Mouse (Mus musculus): ENCODE results near the gene Akap9. TPM values are rescaled to one million over a fixed set of nuclear protein-coding genes. Genes with fewer than 3 reads are reported as not detected.
"Not testable (repeated sequence)": the region's sequence is repeated elsewhere in the genome, so short reads cannot be mapped to it uniquely, and the experiment has no call there.

Akap9 gene
- polyA plus RNA-seq, 1 experiment from 2014 or later: 130 TPM

- Histone ChIP-seq H3K9ac (ENCODE audit: low read length) (no peak overlapping the region), H3K4me1 (ENCODE audit: control insufficient read depth, insufficient read depth, low read length) (no peaks in the 10 kb centered on the region), H3K27me3 (ENCODE audit: control insufficient read depth, insufficient read depth, low read length) (no peaks in the 10 kb centered on the region), H3K4me3 (ENCODE audit: low read depth, low read length) (no peak overlapping the region), H3K9me3 (ENCODE audit: control insufficient read depth, low read length) (no peaks in the 10 kb centered on the region), H3K4me2 (ENCODE audit: low read depth, severe bottlenecking) (no peak overlapping the region), H3K27ac (replicated peaks; ENCODE audit: low read depth, low read length) (no peak overlapping the region), H3K36me3 (ENCODE audit: control insufficient read depth, insufficient read depth, low read length) (no peaks in the 10 kb centered on the region; the same call in 1 of the 2 replicates)
- DNase-seq (ENCODE audit: low spot score): no peak
- 93% methylated on average over 2 of the region's 2 CpGs for WGBS
- ATAC-seq (ENCODE audit: insufficient number of reproducible peaks, low FRiP score, low TSS enrichment, low read depth): no peak
Observed at GRCm38 (mm10) chr5:3941240-3941639, 13.4 kb downstream of the Akap9 start.

- H3K27ac ChIP-seq (replicated peaks; ENCODE audit: low read depth, low read length); H3K9ac ChIP-seq (ENCODE audit: low read length); H3K4me3 ChIP-seq (ENCODE audit: low read depth, low read length); H3K9me3 ChIP-seq (ENCODE audit: control insufficient read depth, low read length); H3K4me2 ChIP-seq (ENCODE audit: low read depth, severe bottlenecking); DNase-seq (ENCODE audit: low spot score); H3K4me1 ChIP-seq (ENCODE audit: control insufficient read depth, insufficient read depth, low read length); H3K27me3 ChIP-seq (ENCODE audit: control insufficient read depth, insufficient read depth, low read length); H3K36me3 ChIP-seq (ENCODE audit: control insufficient read depth, insufficient read depth, low read length); ATAC-seq (ENCODE audit: insufficient number of reproducible peaks, low FRiP score, low TSS enrichment, low read depth): not testable (repeated sequence)
- 51% methylated on average over 4 of the region's 4 CpGs for WGBS
Observed at GRCm38 (mm10) chr5:3943169-3943568, 15.3 kb downstream of the Akap9 start.

- Histone ChIP-seq H3K27ac (replicated peaks; ENCODE audit: low read depth, low read length) (no peak overlapping the region), H3K9me3 (ENCODE audit: control insufficient read depth, low read length) (no peaks in the 10 kb centered on the region), H3K4me1 (ENCODE audit: control insufficient read depth, insufficient read depth, low read length) (no peaks in the 10 kb centered on the region), H3K36me3 (ENCODE audit: control insufficient read depth, insufficient read depth, low read length) (peaks cover 4% of the 10 kb centered on the region; the same call in 1 of the 2 replicates), H3K4me2 (ENCODE audit: low read depth, severe bottlenecking) (no peak overlapping the region), H3K27me3 (ENCODE audit: control insufficient read depth, insufficient read depth, low read length) (no peaks in the 10 kb centered on the region), H3K4me3 (ENCODE audit: low read depth, low read length) (no peak overlapping the region), H3K9ac (ENCODE audit: low read length) (no peak overlapping the region)
- DNase-seq (ENCODE audit: low spot score): no peak
- 92% methylated on average over 6 of the region's 6 CpGs for WGBS
- ATAC-seq (ENCODE audit: insufficient number of reproducible peaks, low FRiP score, low TSS enrichment, low read depth): no peak
Observed at GRCm38 (mm10) chr5:3952498-3952897, 24.6 kb downstream of the Akap9 start.

- Histone ChIP-seq H3K27ac (replicated peaks; ENCODE audit: low read depth, low read length) (no peak overlapping the region), H3K27me3 (ENCODE audit: control insufficient read depth, insufficient read depth, low read length) (no peaks in the 10 kb centered on the region), H3K4me1 (ENCODE audit: control insufficient read depth, insufficient read depth, low read length) (no peaks in the 10 kb centered on the region), H3K4me3 (ENCODE audit: low read depth, low read length) (no peak overlapping the region), H3K4me2 (ENCODE audit: low read depth, severe bottlenecking) (no peak overlapping the region), H3K36me3 (ENCODE audit: control insufficient read depth, insufficient read depth, low read length) (peaks cover 4% of the 10 kb centered on the region; the same call in 1 of the 2 replicates), H3K9me3 (ENCODE audit: control insufficient read depth, low read length) (no peaks in the 10 kb centered on the region), H3K9ac (ENCODE audit: low read length) (no peak overlapping the region)
- WGBS: 97% methylated on average over 1 of the region's 1 CpGs
- ATAC-seq (ENCODE audit: insufficient number of reproducible peaks, low FRiP score, low TSS enrichment, low read depth) (no peak), DNase-seq (ENCODE audit: low spot score) (no peak)
Observed at GRCm38 (mm10) chr5:3954541-3954940, 26.7 kb downstream of the Akap9 start.

- no peak overlapping the region for H3K9ac ChIP-seq (ENCODE audit: low read length)
- H3K4me1 ChIP-seq (ENCODE audit: control insufficient read depth, insufficient read depth, low read length): no peaks in the 10 kb centered on the region
- no peak overlapping the region for H3K4me3 ChIP-seq (ENCODE audit: low read depth, low read length)
- 94% methylated on average over 7 of the region's 7 CpGs for WGBS
- no peak overlapping the region for H3K27ac ChIP-seq (replicated peaks; ENCODE audit: low read depth, low read length)
- no peaks in the 10 kb centered on the region for H3K9me3 ChIP-seq (ENCODE audit: control insufficient read depth, low read length)
- no peak overlapping the region for H3K4me2 ChIP-seq (ENCODE audit: low read depth, severe bottlenecking)
- no peak for DNase-seq (ENCODE audit: low spot score)
- no peaks in the 10 kb centered on the region for H3K27me3 ChIP-seq (ENCODE audit: control insufficient read depth, insufficient read depth, low read length)
- peaks cover 6% of the 10 kb centered on the region; the same call in 1 of the 2 replicates for H3K36me3 ChIP-seq (ENCODE audit: control insufficient read depth, insufficient read depth, low read length)
- ATAC-seq (ENCODE audit: insufficient number of reproducible peaks, low FRiP score, low TSS enrichment, low read depth): no peak
Observed at GRCm38 (mm10) chr5:3961286-3961685, 33.4 kb downstream of the Akap9 start.

GRCm38 (mm10) chr5:3968415-3968814 lies 40.6 kb downstream of the Akap9 start:
- WGBS: 89% methylated on average over 9 of the region's 9 CpGs
- DNase-seq (ENCODE audit: low spot score): no peak
- Histone ChIP-seq H3K27me3 (ENCODE audit: control insufficient read depth, insufficient read depth, low read length) (no peaks in the 10 kb centered on the region), H3K4me3 (ENCODE audit: low read depth, low read length) (no peak overlapping the region), H3K4me1 (ENCODE audit: control insufficient read depth, insufficient read depth, low read length) (no peaks in the 10 kb centered on the region), H3K36me3 (ENCODE audit: control insufficient read depth, insufficient read depth, low read length) (peaks cover 9% of the 10 kb centered on the region), H3K9me3 (ENCODE audit: control insufficient read depth, low read length) (no peaks in the 10 kb centered on the region), H3K4me2 (ENCODE audit: low read depth, severe bottlenecking) (no peak overlapping the region), H3K27ac (replicated peaks; ENCODE audit: low read depth, low read length) (no peak overlapping the region), H3K9ac (ENCODE audit: low read length) (no peak overlapping the region)
- ATAC-seq (ENCODE audit: insufficient number of reproducible peaks, low FRiP score, low TSS enrichment, low read depth): no peak

GRCm38 (mm10) chr5:3969114-3969513 lies 41.3 kb downstream of the Akap9 start:
- H3K36me3 ChIP-seq (ENCODE audit: control insufficient read depth, insufficient read depth, low read length): peaks cover 10% of the 10 kb centered on the region
- H3K9me3 ChIP-seq (ENCODE audit: control insufficient read depth, low read length): no peaks in the 10 kb centered on the region
- H3K4me2 ChIP-seq (ENCODE audit: low read depth, severe bottlenecking): no peak overlapping the region
- no peaks in the 10 kb centered on the region for H3K4me1 ChIP-seq (ENCODE audit: control insufficient read depth, insufficient read depth, low read length)
- 96% methylated on average over 6 of the region's 6 CpGs for WGBS
- no peak overlapping the region for H3K27ac ChIP-seq (replicated peaks; ENCODE audit: low read depth, low read length)
- no peak overlapping the region for H3K4me3 ChIP-seq (ENCODE audit: low read depth, low read length)
- no peaks in the 10 kb centered on the region for H3K27me3 ChIP-seq (ENCODE audit: control insufficient read depth, insufficient read depth, low read length)
- DNase-seq (ENCODE audit: low spot score) (no peak), ATAC-seq (ENCODE audit: insufficient number of reproducible peaks, low FRiP score, low TSS enrichment, low read depth) (no peak)
- H3K9ac ChIP-seq (ENCODE audit: low read length): no peak overlapping the region

GRCm38 (mm10) chr5:3970936-3971335 lies 43.1 kb downstream of the Akap9 start:
- H3K36me3 ChIP-seq (ENCODE audit: control insufficient read depth, insufficient read depth, low read length): peaks cover 10% of the 10 kb centered on the region

GRCm38 (mm10) chr5:3973764-3974163 lies 45.9 kb downstream of the Akap9 start:
- no peaks in the 10 kb centered on the region for H3K9me3 ChIP-seq (ENCODE audit: control insufficient read depth, low read length)
- H3K4me3 ChIP-seq (ENCODE audit: low read depth, low read length): no peak overlapping the region
- ATAC-seq (ENCODE audit: insufficient number of reproducible peaks, low FRiP score, low TSS enrichment, low read depth): no peak
- WGBS: 79% methylated on average over 5 of the region's 5 CpGs
- no peaks in the 10 kb centered on the region for H3K27me3 ChIP-seq (ENCODE audit: control insufficient read depth, insufficient read depth, low read length)
- H3K4me2 ChIP-seq (ENCODE audit: low read depth, severe bottlenecking): no peak overlapping the region
- no peaks in the 10 kb centered on the region for H3K4me1 ChIP-seq (ENCODE audit: control insufficient read depth, insufficient read depth, low read length)
- H3K27ac ChIP-seq (replicated peaks; ENCODE audit: low read depth, low read length): no peak overlapping the region
- H3K9ac ChIP-seq (ENCODE audit: low read length): no peak overlapping the region
- DNase-seq (ENCODE audit: low spot score): no peak
- H3K36me3 ChIP-seq (ENCODE audit: control insufficient read depth, insufficient read depth, low read length): peaks cover 10% of the 10 kb centered on the region

More at GRCm38 (mm10) chr5:3970936-3971335, 43.1 kb downstream of the Akap9 start:
- H3K4me1 ChIP-seq (ENCODE audit: control insufficient read depth, insufficient read depth, low read length): no peaks in the 10 kb centered on the region
- H3K4me2 ChIP-seq (ENCODE audit: low read depth, severe bottlenecking): no peak overlapping the region
- no peaks in the 10 kb centered on the region for H3K9me3 ChIP-seq (ENCODE audit: control insufficient read depth, low read length)
- no peak overlapping the region for H3K4me3 ChIP-seq (ENCODE audit: low read depth, low read length)
- ATAC-seq (ENCODE audit: insufficient number of reproducible peaks, low FRiP score, low TSS enrichment, low read depth) (no peak), DNase-seq (ENCODE audit: low spot score) (no peak)
- 98% methylated on average over 2 of the region's 2 CpGs for WGBS
- H3K27ac ChIP-seq (replicated peaks; ENCODE audit: low read depth, low read length): no peak overlapping the region
- H3K27me3 ChIP-seq (ENCODE audit: control insufficient read depth, insufficient read depth, low read length): no peaks in the 10 kb centered on the region
- H3K9ac ChIP-seq (ENCODE audit: low read length): no peak overlapping the region
